Mouse (Mus musculus) heart, embryonic 16.5 days (tissue): ENCODE measurements at regions not wholly inside any gene's neighbourhood (a gene's known extent, or its start where the extent isn't known, plus 50 kb on each side); places are given as distances from the start of the nearest gene placed in this dataset.

Experiments used
- ATAC-seq: fragments of 200-750 bp; cut with Nextera tagmentation; replicated peaks from 2 replicates; pipeline ENCODE4 v1.8.0; 2017; ENCODE audit warnings: moderate number of reproducible peaks; ENCODE audit not compliant: insufficient read depth, low FRiP score; ENCODE audit errors: extremely low read depth
- H3K27ac ChIP-seq: fragments of 300-500 bp; sonication (generic); 2 replicates; pipeline ENCODE4 v1.5.1; 2014; ENCODE audit warnings: mild to moderate bottlenecking, low read length, control low read depth, moderate library complexity
- H3K27me3 ChIP-seq: fragments of 300-500 bp; sonication (generic); 2 replicates; pipeline ENCODE4 v1.6.1; 2014; ENCODE audit warnings: low read length, mixed read lengths; ENCODE audit not compliant: control insufficient read depth, insufficient read depth
- H3K36me3 ChIP-seq: fragments of 300-500 bp; sonication (generic); 2 replicates; pipeline ENCODE4 v1.6.1; 2014; ENCODE audit not compliant: control insufficient read depth, insufficient read depth
- H3K4me1 ChIP-seq: fragments of 300-500 bp; sonication (generic); 2 replicates; pipeline ENCODE4 v1.6.1; 2014; ENCODE audit warnings: low read length, mixed read lengths; ENCODE audit not compliant: control insufficient read depth, insufficient read depth
- H3K4me2 ChIP-seq: fragments of 300-500 bp; sonication (generic); 2 replicates; pipeline ENCODE4 v1.6.1; 2014; ENCODE audit warnings: low read depth, mild to moderate bottlenecking, control low read depth, low read length
- H3K4me3 ChIP-seq: fragments of 300-500 bp; sonication (generic); 2 replicates; pipeline ENCODE4 v1.5.1; 2014; ENCODE audit warnings: mild to moderate bottlenecking, control low read depth, low read length
- H3K9ac ChIP-seq: fragments of 300-500 bp; sonication (generic); 2 replicates; pipeline ENCODE4 v1.6.1; 2014; ENCODE audit warnings: low read length, control low read depth
- H3K9me3 ChIP-seq: fragments of 300-500 bp; sonication (generic); replicated peaks from 2 replicates; pipeline ENCODE4 v1.6.1; 2016; ENCODE audit warnings: low read length; ENCODE audit not compliant: control insufficient read depth
- WGBS: fragments of 180-500 bp; shearing (Covaris S2); extraction: QIAGEN DNeasy Blood & Tissue Kit; methylation state at CpG from one replicate; pipeline ENCODE4 v1.1.7; 2014; 5-methylcytosine and 5-hydroxymethylcytosine counted together

- no peak overlapping the region for H3K9ac ChIP-seq
- no peaks in the 10 kb centered on the region for H3K27me3 ChIP-seq
- H3K4me3 ChIP-seq: no peak overlapping the region
- H3K4me1 ChIP-seq: 0 out of 2 replicates have a peak, but pooled peaks cover 2% of the 10 kb centered on the region
- H3K27ac ChIP-seq: no peak overlapping the region
- no peaks in the 10 kb centered on the region for H3K9me3 ChIP-seq
- H3K4me2 ChIP-seq: no peak overlapping the region
- no peak for ATAC-seq
- 42% methylated on average over 2 of the region's 2 CpGs for whole genome bisulfite sequencing
- H3K36me3 ChIP-seq: no peaks in the 10 kb centered on the region
Measured at GRCm38 (mm10) chr10:24388229-24388628, 164.9 kb downstream of the Moxd1 start.

- no peak for ATAC-seq
- no peaks in the 10 kb centered on the region for H3K27me3 ChIP-seq
- H3K36me3 ChIP-seq: no peaks in the 10 kb centered on the region
- no peaks in the 10 kb centered on the region for H3K9me3 ChIP-seq
- 0 out of 2 replicates have a peak, but pooled peaks cover 2% of the 10 kb centered on the region for H3K4me1 ChIP-seq
- no peak overlapping the region for H3K4me3 ChIP-seq
- no peak overlapping the region for H3K4me2 ChIP-seq
- 77% methylated on average over 6 of the region's 6 CpGs for WGBS
- no peak overlapping the region for H3K27ac ChIP-seq
- H3K9ac ChIP-seq: no peak overlapping the region
Measured at GRCm38 (mm10) chr10:24391039-24391438, 167.7 kb downstream of the Moxd1 start.

DNA sequence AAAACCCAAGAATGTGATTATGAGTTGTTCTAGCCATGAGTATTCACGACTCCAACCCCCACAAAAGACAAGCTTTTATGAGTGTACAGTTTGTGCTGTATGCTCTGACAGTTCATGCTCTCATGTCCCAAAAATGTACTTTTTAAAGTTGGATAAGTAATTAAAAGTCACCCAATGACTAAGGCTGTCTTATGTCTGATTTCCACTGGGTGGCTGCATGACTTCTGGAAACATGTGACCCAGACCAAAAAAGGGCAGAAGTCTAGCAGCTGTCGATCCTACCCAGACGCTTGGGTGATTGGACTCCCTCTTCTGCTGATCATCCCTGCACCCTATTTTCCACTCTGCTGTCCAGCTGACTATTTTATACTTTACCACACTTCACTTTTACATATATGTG is 168.7 kb downstream of the Moxd1 start:
- H3K4me3 ChIP-seq: no peak overlapping the region
- H3K9me3 ChIP-seq: no peaks in the 10 kb centered on the region
- H3K36me3 ChIP-seq: no peaks in the 10 kb centered on the region
- no peak for ATAC-seq
- WGBS: 38% methylated on average over 3 of the region's 3 CpGs
- H3K27ac ChIP-seq: no peak overlapping the region
- no peak overlapping the region for H3K4me2 ChIP-seq
- no peaks in the 10 kb centered on the region for H3K27me3 ChIP-seq
- 0 out of 2 replicates have a peak, but pooled peaks cover 2% of the 10 kb centered on the region for H3K4me1 ChIP-seq
- H3K9ac ChIP-seq: no peak overlapping the region

- H3K36me3 ChIP-seq: no peaks in the 10 kb centered on the region
- no peaks in the 10 kb centered on the region for H3K27me3 ChIP-seq
- H3K27ac ChIP-seq: no peak overlapping the region
- H3K9me3 ChIP-seq: no peaks in the 10 kb centered on the region
- no peak overlapping the region for H3K4me2 ChIP-seq
- H3K4me1 ChIP-seq: no peaks in the 10 kb centered on the region
- WGBS: 72% methylated on average over 13 of the region's 13 CpGs
- ATAC-seq: no peak
- H3K9ac ChIP-seq: no peak overlapping the region
- no peak overlapping the region for H3K4me3 ChIP-seq
Measured at GRCm38 (mm10) chr10:24395999-24396784, 172.9 kb downstream of the Moxd1 start.

DNA sequence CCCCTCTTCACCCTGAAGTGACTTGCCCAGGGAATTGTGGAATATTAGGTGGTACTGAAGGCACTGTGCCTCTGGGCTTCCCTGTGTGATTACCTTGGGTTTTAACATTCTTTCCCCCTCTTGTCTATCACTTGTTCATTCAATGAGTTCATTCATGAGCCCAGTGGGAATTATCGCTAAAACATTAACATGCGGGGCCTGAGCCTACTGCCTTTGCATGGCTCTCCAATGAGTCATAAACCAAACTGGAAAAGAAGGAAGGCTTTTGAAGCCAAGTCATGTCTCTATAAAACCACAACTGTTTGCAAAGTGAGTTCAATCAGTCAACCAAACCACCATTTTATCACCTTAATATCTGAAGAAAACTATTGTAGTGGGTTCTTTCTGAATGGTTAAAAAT is 173.8 kb downstream of the Moxd1 start:
- Histone ChIP-seq H3K9me3 (no peaks in the 10 kb centered on the region), H3K9ac (no peak overlapping the region), H3K4me2 (no peak overlapping the region), H3K36me3 (no peaks in the 10 kb centered on the region), H3K4me3 (no peak overlapping the region), H3K27ac (no peak overlapping the region), H3K27me3 (no peaks in the 10 kb centered on the region), H3K4me1 (no peaks in the 10 kb centered on the region)
- ATAC-seq: no peak
- 68% methylated on average over 2 of the region's 2 CpGs for WGBS

GRCm38 (mm10) chr10:24404851-24405250 is 181.5 kb downstream of the Moxd1 start:
- Histone ChIP-seq H3K9ac (no peak overlapping the region), H3K27me3 (no peaks in the 10 kb centered on the region), H3K36me3 (no peaks in the 10 kb centered on the region), H3K4me2 (no peak overlapping the region), H3K27ac (no peak overlapping the region), H3K4me3 (no peak overlapping the region), H3K9me3 (no peaks in the 10 kb centered on the region), H3K4me1 (no peaks in the 10 kb centered on the region)
- no peak for ATAC-seq
- WGBS: 76% methylated on average over 4 of the region's 4 CpGs

GRCm38 (mm10) chr10:24406953-24407352 is 183.6 kb downstream of the Moxd1 start:
- no peak for ATAC-seq

DNA sequence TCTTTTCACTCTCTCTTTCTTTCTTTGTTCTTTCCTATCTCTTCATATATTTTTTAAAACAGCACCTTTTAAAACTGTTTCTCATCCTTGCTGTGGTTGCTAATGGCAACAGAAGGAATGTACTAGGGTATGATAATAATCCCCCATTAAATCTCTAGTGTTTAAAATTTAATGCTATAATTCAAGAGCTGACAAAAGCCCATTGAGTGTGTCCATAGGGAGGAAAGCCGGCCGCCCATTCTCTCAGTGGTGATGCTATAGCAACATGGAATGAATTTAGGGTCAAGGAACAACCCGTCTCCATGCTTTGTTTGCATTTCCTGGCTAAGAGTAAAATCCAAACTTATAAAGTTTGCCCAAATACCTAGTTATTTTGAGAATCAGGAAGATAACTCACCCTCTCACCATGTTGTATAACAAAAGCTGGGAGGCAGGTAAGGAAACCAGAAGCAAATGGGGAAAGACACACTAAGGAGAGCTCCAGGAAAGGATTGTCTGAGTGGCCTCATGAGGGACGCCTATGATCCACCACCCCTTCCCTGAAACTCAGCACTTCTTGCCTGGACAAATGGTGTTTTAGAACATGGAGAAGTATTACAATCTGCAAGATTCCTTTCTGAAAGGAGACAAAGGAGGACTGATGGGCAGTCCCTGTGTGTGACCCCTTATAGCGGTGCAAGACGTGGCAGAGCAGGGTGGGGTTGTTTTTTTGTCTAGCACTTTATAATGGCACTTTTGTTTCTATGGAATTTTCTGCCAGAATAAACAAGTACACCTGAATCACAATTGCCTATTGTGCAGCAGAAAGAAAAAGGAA is 184.3 kb downstream of the Moxd1 start:
- Histone ChIP-seq H3K27ac (no peak overlapping the region), H3K4me3 (no peak overlapping the region), H3K9ac (no peak overlapping the region), H3K27me3 (no peaks in the 10 kb centered on the region), H3K4me2 (no peak overlapping the region), H3K4me1 (no peaks in the 10 kb centered on the region), H3K9me3 (no peaks in the 10 kb centered on the region), H3K36me3 (no peaks in the 10 kb centered on the region)
- WGBS: 73% methylated on average over 6 of the region's 6 CpGs
- no peak for ATAC-seq

More at GRCm38 (mm10) chr10:24406953-24407352, 183.6 kb downstream of the Moxd1 start:
- WGBS: 78% methylated on average over 3 of the region's 3 CpGs
- no peaks in the 10 kb centered on the region for H3K27me3 ChIP-seq
- no peak overlapping the region for H3K27ac ChIP-seq
- H3K36me3 ChIP-seq: no peaks in the 10 kb centered on the region
- H3K4me2 ChIP-seq: no peak overlapping the region
- no peaks in the 10 kb centered on the region for H3K9me3 ChIP-seq
- H3K4me3 ChIP-seq: no peak overlapping the region
- no peaks in the 10 kb centered on the region for H3K4me1 ChIP-seq
- H3K9ac ChIP-seq: no peak overlapping the region

GRCm38 (mm10) chr10:24409976-24410375 is 185.3 kb upstream of the Ccn2 start:
- no peak overlapping the region for H3K27ac ChIP-seq
- H3K9me3 ChIP-seq: no peaks in the 10 kb centered on the region
- no peak overlapping the region for H3K4me2 ChIP-seq
- WGBS: 25% methylated on average over 1 of the region's 1 CpGs
- no peak overlapping the region for H3K4me3 ChIP-seq
- no peak for ATAC-seq
- no peaks in the 10 kb centered on the region for H3K36me3 ChIP-seq
- H3K9ac ChIP-seq: no peak overlapping the region
- H3K4me1 ChIP-seq: no peaks in the 10 kb centered on the region
- H3K27me3 ChIP-seq: no peaks in the 10 kb centered on the region
